Mouse (Mus musculus) thymus, postnatal 4 days (tissue): ENCODE results near the gene Zfp663.

Source experiments
- DNase-seq: peaks from one replicate; pipeline ENCODE4 v3.0.0; 2021

Zfp663 gene

GRCm38 (mm10) chr2:165367868-165368439 is 575 bp downstream of the Zfp663 start:
- DNase-seq, result peak; percentile 60

DNA sequence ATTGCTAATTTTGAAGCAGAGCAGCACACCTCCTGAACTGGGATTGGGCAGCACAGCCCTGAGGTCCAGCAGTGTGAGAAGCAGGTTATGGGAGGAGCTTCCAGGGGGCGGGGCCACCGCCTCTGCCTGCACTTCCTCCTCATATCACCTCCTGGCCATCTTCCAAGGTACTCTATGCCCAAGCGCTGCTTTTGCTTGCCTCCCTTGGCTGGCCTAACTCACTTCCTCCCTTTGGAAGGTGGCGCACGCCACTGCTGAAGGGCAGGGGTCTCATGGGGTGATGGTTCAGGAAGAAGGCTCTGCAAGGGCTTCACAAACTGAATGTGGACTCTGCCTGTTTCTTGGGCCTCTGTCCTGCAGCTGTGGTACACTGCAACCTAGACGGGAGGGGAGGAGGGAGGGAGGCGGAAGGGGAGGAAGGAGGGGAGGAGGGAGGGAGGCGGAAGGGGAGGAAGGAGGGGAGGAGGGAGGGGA is 1.4 kb downstream of the Zfp663 start:
- DNase-seq, result peak; percentile 30

- DNase-seq, result peak; percentile 83
Observed at GRCm38 (mm10) chr2:165364334-165365091, 4.0 kb downstream of the Zfp663 start.

DNA sequence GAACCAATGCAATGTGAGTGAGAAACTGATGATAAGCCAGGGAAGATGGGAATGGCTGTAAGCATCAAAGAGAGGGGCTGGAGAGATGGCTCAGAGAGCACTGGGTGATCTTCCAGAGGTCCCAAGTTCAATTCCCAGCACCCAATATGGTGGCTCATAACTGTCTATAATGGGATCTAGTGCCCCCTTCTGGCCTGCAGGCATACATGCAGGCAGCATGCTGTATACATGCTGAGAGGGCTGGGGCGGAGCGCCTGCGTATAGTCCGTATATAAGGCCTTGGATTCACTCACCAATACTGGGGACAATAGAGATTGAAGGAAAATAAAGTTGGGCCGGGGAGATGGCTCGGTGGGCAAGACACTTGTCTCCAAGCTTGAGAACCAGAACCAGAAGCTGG is 5.2 kb downstream of the Zfp663 start:
- no peak for DNase-seq

DNA sequence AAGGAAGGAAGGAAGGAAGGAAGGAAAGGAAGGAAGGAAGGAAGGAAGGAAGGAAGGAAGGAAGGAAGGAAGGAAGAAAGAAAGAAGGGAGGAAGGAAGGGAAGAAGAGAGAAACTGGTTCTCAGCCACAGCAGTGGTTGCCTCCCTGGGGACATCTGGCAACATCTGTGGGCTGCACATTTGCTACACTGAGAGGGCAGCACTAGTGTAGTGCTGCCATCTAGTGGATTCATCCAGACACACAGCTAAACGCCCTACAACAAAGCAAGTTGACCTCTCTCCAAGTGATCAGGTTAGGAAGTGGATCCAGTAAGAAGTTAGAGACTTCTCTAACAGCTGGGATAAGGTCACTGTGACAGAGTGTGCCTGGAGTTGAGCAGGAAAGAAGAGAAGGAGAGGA is 7.7 kb downstream of the Zfp663 start:
- DNase-seq, result peak; percentile 61

- DNase-seq, result no peak
Observed at GRCm38 (mm10) chr2:165351828-165352513, 16.6 kb downstream of the Zfp663 start.

DNA sequence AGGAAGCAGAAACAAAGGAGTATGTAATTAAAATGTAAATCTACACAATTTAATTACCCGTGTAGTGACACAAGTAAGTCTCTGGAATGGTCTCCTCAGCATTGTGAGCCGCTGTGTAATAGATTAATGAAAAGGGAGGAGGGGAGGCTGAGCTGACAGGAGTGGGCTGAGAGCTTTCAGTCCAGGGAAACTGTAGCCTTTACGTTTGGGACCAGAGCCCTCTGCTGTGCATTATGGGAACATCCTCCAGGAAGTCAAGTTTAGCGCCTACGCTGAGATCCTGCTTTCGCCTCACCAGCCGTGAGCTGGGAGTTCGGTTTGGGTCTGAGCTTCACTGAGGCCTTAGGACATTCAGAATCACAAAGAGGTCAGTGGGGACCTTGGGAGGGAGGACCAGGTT is 19.1 kb downstream of the Zfp663 start:
- DNase-seq, result no peak

DNA sequence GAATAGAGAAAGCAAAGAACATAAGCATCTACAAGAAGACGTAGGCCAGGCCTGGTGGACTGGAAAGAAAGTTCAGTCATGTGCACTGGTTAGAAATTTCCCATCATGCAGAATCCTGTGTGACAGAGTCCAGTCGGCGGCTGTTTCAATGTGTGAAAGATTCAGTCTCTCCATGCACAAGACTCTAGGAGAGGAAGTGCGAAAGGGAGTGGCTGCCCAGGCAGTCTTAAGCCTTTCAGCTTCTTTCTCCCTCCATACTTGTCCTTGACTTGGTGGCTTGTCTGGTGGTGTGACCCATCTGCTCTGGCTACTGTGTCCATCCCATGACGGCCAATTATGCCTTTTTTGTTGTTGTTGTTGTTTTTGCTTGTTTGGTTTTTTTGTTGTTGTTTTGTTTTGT is 22.3 kb downstream of the Zfp663 start:
- DNase-seq, result no peak

DNA sequence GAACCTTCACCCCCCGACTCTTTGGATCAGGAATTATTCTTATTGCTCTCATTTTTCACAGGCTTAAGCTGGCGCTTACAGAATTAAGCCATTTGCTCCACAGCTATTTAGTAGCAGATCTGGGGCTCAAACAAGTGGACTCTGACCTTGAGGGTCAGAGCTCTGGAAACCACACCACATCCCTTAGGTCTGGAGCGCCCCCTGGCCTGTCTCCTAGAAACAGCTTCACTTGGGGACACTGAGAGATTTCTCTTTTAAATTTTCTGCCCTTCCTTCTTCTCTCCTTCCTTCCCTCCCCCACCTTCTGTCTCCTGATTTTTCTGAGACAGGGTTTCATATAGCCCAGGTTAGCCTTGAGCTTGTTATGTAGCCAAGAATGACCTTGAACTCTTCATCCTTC is 31.3 kb downstream of the Zfp663 start:
- DNase-seq, result peak; percentile 59

DNA sequence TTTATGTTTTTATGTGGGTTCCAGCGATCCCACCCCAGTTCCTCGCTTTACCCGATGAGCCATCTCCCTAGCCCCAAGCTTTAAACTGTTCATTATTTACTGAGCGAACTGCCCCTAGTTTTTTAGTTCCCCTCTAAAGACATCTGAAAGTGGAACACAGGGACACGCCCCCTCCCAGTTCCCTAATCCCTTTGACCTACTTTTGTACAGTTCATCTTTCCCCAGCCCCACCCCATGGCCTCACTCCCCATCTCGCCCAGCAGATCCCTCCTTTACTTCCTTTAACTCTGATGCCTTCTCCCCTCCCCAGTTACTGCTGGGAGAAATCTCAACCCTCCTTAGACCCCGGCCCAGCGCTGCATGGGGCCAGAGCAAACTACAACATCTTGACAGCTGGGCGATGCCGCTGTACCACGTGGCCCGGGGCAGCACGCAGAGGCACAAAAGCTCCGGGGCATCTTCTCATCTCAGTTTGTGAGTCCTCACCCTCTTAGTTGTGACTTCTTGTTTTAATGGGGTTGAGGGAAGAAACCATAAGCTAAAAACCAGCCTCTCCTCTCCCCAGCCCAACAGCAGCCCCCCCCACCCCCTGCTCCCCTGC is 35.8 kb downstream of the Zfp663 start:
- no peak for DNase-seq

DNA sequence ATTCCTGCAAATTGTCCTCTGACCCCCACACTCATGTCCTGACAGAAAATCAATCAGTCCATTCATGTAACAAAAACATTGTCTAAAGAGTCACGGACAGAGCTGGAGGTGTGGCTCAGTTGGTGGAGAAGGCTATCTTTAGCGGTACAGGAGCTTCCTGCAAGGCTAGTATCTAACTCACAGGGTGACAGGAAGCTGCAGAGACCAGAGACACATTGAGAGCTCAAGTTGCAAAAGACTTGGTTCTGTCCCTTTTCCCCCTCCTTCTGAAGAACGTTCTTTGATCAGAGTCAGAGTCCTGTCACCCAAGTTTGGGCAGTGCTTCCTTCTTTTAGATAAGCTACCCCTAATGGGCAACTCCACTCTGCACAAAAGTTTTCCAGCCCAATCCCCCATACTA is 38.8 kb downstream of the Zfp663 start:
- no peak for DNase-seq

GRCm38 (mm10) chr2:165328746-165329145 is 39.8 kb downstream of the Zfp663 start:
- no peak for DNase-seq

DNA sequence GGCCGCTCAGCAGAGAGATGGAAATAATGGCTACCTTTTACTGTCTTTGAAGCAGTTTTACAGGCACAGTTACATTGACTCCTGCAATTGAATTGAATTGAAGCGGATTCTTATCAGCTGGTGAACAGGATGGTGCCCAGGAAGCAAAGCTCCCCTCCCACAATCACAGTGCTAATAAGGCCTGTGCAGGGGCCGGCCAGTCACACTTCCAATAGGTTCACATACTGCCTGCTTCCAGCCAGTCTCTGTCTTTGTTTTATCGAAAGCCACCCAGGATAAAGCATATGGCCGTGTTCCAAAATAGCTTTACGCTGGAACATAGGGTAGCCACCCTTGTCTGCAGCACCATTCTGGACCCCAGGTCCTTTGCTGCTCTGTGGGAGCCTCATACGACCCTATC is 41.1 kb downstream of the Zfp663 start:
- DNase-seq, result no peak

GRCm38 (mm10) chr2:165326304-165327190 is 42.0 kb downstream of the Zfp663 start, which contains the start of gene Elmo2:
Elmo2 (minus strand) TSS chr2:165326479.
- DNase-seq, result peak; percentile 97

GRCm38 (mm10) chr2:165325521-165326303 is 42.8 kb downstream of the Zfp663 start:
- DNase-seq, result no peak

GRCm38 (mm10) chr2:165323928-165324327 is 44.6 kb downstream of the Zfp663 start:
- no peak for DNase-seq

DNA sequence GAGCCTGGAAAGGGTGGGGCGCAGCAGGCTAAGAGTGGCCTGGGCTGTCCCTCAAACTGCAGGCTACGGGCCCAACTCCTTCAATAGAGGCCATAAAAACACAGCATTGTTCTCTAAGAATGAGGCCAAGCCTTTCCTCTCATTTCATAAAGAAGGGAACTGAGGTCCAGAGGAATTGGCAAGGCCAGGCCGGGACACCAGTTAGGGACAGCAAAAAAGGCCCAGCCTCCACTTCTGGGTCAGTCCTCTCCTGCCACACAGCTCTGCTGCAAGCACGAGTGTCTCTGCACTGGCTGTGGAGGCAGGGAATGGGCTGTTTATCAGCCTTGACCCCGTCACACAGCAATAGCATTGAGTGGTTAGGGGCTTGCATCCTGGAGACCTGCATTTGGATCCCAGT is 45.0 kb downstream of the Zfp663 start:
- no peak for DNase-seq

GRCm38 (mm10) chr2:165321981-165322735 is 46.4 kb downstream of the Zfp663 start:
- DNase-seq, result no peak

- peak; percentile 50 for DNase-seq
Observed at GRCm38 (mm10) chr2:165321381-165321888, 47.1 kb downstream of the Zfp663 start.

DNA sequence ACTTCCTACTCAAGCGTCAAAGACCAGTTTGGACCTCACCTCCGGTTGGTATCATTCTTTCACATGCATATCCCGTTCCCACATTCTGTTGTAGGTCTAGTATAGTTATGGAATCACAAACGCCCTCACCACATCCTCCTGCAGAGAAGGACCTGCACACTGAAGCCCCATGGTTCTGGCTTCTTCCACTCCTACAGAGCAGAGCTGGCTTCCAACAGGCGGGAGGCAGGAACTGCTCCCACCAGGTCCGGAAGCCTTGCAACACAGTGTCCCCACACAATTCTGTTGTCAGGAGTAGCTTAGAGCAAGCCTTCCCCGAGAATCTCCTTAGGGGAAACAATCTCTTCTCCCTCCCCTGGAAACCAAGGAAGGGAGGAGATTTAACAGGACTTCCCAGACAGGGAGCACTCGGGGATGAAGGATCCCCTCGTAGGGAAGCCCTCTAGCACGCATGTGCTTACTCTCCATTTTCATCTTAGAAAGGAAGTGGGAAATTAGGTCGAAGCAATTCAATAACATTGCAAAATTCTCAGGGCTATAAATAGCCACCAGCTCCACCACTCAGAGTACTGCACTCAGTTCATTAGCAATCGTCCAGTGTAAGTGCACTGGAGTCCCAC is 47.9 kb downstream of the Zfp663 start:
- no peak for DNase-seq
